Mouse (Mus musculus): ENCODE measurements around the gene Sdf4.

DNA sequence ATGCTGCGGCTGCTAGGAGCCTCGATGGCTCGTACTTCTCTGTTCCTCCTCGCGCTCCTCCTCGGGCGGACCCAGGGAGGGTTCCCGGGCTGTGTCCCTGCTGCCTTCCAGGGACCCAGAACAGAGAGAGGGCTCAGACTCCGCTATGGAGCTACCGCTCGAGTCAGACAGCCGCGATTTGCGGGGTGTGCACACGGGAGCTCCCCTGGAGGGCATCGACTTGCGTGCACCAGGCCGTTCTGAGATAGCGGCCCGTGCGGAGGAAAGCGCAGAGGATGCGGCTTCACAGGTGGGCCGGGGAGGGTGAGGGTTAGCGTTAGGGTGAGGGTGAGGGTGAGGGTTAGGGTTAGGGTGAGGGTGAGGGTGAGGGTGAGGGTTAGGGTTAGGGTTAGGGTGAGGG, 42.2 kb downstream of the Sdf4 start:
- TF ChIP-seq CTCF (IDR thresholded peaks at IDR 0.05; ENCODE audit: control insufficient read depth, insufficient read depth, insufficient replicate concordance, low read depth, low read length) (no peak), POLR2A (IDR thresholded peaks at IDR 0.05; ENCODE audit: control insufficient read depth, low read depth, low read length) (no peak)
